ENCODE assay signal across 6 mouse cellular contexts in the genomic region with DNA sequence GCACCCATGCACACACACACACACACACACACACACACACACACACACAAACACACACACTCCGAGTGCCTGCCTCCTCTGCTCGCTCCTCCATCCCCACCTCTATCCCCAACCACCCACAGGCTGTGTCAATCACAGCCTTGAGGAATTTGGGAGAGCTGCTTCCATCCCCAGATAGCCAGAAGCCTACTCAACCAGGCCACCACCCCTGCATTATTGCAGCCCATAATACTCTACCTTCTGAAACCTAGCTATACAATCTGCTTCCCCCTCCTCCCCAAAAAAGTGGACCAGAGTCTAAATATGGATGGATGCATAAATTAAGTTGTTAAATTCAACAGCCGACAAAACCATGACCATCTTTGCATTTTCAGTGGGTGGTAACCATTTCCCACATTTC.
"Had no signal": no experiment of that assay in that cellular context is flagged by ENCODE, and none has a peak within 500 bp of the region (broad histone marks: within the 10 kb centered on the region; RNA-seq: fewer than 3 reads in every experiment).

No protein-coding gene starts in this region.

- DNase-seq: kidney, adult 2 months; kidney, postnatal 14 days; lung, embryonic 14.5 days; lung, postnatal 10 days; thymus, adult 2 months; thymus, postnatal 25 days had no signal
